Mouse (Mus musculus) layer of hippocampus, adult 11-12 months (tissue): Measurements from ENCODE around the gene Kifc3.

Source experiments
- DNase-seq: peaks from one replicate; pipeline ENCODE4 v3.0.0; 2022; ENCODE audit warnings: low spot score

Gene Kifc3

GRCm38 (mm10) chr8:95156108-95156507 lies 46.5 kb downstream of the Kifc3 start:
- DNase-seq: no peak

GRCm38 (mm10) chr8:95155361-95155760 lies 47.3 kb downstream of the Kifc3 start:
- no peak for DNase-seq

GRCm38 (mm10) chr8:95154654-95155053 lies 48.0 kb downstream of the Kifc3 start:
- no peak for DNase-seq

GRCm38 (mm10) chr8:95154056-95154455 lies 48.6 kb downstream of the Kifc3 start:
- no peak for DNase-seq

DNA sequence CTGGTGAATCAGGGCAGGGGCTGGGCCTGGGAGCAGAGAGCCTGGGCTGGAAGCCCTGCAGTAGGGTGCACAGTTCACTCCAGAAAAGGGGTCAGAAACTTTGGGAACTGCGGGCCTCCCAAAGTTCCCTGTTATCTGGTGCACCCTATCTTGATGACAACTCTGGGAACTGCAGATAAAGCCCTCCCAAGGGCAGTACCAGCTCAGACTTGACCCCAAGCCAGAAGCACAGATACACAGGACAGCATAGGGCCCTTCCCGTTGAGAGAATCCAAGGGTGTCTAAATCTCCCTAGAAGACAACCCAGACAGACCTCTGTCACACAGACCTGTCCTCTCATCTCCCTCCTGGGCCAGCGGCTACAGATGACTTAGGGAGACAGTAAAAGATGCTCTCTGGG lies 52.0 kb downstream of the Kifc3 start:
- no peak for DNase-seq

GRCm38 (mm10) chr8:95149426-95149825 lies 53.2 kb downstream of the Kifc3 start:
- DNase-seq: no peak

- DNase-seq: no peak
Observed at GRCm38 (mm10) chr8:95146846-95147245, 55.8 kb downstream of the Kifc3 start.

DNA sequence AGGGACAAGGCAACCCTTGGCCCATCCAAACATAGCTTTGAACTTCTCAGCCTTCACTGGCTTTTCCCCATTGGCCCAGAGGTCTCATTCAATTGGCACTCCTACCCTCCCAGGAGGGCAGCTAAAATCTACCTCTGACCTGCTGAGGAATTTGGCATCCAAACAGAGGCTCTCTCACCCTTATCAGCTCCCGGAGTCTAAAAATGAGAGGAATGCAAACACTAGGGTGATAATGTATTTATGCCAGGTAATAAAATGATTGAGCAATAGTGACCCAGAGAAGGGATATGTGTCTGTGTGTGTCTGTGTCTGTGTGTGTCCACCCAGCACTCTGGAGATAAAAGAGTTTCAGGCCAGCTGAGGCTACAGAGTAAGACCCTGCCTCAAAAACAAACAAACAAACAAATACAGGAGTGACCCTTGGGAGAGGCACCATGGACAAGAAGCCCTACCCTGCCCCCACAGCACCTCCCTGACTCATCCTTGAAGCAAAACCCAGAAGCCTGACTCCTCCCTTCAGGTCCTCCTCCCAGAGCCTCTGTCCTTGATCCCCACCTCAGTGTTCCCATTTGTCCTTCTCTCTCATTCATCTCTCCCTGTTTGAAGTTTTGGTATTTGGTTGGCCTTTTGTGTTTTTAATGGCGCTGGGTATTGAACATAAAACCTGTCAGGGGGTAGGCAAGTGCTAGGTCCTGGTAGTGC lies 56.4 kb downstream of the Kifc3 start:
- no peak for DNase-seq

- no peak for DNase-seq
Observed at GRCm38 (mm10) chr8:95144631-95145015, 58.0 kb downstream of the Kifc3 start.

DNA sequence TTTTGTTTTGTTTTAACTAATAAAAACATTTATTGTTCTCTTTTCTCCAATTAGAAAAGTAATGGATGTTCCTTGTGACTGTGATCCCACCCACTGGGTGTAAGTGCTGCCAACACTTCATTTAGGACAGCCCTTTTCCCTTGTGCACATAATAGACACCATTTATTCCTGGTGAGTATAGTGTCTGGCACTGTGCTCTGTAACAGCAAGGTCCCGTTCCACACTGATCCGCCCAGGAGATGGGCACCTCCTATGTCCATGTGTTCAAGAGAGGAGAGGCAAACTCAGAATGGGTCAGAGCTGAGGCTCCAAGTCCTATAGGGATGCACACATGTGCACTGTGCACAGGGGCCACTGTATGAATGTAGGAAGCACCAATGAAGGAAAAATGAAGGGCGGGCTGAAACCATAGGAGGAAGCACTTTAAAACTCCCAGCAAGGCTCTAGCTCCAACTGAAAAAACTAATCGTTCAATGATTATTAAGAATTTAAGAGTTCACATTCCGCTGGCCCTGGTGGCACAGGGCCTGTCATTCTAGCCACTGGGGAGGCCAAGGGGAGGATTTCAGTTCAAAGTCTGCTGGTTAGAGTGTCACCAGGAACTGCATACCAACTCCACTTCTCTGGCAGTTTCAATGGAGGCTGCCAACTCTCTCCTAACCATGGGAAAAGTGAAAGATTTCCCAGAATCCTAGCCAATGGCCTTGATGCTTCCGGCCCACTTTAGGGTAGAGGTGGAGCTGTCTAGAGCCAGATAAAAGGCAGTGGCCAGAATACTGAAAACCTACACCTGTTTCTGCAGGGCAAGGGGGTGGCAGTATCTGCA lies 58.6 kb downstream of the Kifc3 start:
- DNase-seq: no peak

GRCm38 (mm10) chr8:95142985-95143804 lies 59.4 kb downstream of the Kifc3 start:
- DNase-seq: peak; percentile 61

- DNase-seq: peak; percentile 92
Observed at GRCm38 (mm10) chr8:95142075-95142831, 60.4 kb downstream of the Kifc3 start.

- no peak for DNase-seq
Observed at GRCm38 (mm10) chr8:95141469-95142074, 61.0 kb downstream of the Kifc3 start.

DNA sequence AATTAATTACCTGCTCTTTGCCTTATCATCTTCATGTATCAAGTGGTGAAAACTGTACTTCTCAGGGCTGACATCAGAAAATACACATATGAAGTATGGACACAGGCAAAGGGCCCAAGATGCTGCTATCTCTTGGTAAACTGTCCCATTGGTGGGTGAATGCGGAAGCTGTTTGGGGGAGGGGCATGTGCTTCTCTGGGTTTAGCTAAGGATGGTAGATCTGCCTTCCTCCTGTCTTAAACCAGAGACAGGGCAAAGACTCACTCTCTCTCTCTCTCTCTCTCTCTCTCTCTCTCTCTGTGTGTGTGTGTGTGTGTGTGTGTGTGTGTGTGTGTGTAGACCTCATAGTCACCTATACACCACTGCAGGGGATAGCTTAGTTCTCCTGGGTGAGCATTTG lies 61.6 kb downstream of the Kifc3 start:
- no peak for DNase-seq

- no peak for DNase-seq
Observed at GRCm38 (mm10) chr8:95140555-95140954, 62.1 kb downstream of the Kifc3 start.

- DNase-seq: no peak
Observed at GRCm38 (mm10) chr8:95139051-95139365, 63.6 kb downstream of the Kifc3 start.

GRCm38 (mm10) chr8:95138341-95139050 lies 64.1 kb downstream of the Kifc3 start:
- no peak for DNase-seq

DNA sequence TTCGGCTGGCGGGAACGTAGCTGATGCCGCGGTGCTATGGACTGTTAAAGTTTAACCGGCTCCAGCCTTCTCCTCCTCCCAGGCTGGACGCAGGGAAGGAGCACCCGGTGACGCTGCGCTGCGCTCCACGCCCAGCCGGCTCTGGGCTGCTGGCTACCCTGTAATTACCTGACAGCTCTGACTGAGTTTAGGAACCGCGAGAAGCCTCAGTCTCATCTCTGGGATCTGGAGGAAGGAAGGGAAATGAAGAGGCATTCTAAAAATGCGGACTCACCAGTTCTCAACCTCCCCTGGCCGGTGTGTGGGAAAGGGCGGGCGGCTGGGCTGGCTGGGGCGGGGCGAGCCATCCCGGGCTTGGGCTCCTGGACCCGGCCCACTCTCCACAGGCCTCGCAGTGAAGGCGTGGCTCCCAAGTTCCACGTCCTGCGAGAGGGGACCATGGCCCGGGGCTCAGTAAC lies 64.9 kb downstream of the Kifc3 start:
- DNase-seq: no peak

- no peak for DNase-seq
Observed at GRCm38 (mm10) chr8:95137201-95137600, 65.4 kb downstream of the Kifc3 start.

DNA sequence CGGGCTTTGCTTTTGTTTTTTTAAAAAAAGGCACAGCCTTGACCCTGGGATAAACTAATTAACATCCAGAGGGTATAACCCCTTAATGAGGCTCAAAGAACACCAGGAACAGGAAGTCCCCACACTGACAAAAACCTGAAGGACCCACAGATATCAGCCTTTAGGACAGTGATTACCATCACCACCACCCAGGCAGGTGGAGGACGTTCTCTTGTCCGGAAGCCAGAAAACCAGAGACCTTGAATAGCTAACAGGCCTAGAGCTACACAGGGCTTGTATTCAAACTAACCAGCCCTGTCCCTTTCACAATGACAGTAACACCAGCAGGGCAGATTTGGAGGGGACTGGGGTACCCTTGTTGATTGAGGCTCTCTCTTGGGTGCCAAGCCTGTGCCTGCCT lies 66.4 kb downstream of the Kifc3 start:
- no peak for DNase-seq

DNA sequence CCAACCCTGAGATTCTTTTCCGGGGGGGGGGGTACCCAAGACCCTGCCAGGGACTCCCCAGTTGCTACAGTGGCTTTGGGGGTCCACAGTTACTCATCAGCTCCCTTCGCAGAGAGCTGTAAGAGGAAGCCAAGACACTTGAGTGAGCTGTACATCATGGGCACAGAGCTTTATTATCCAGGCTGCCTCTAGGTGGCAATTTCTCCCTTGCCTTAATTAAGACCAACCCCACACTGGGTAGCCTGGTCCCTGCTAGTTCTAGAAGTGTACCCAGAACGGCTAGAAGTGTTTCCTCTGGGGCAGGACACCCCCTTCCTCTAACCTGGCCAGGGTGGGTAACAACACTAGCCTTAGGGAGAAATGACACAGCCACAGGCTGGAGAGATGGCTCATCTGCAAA lies 67.4 kb downstream of the Kifc3 start:
- DNase-seq: peak; percentile 31
